Mouse (Mus musculus) liver, embryonic 16.5 days (tissue): Measurements from ENCODE around the gene Far1. TPM values are rescaled to one million over a fixed set of nuclear protein-coding genes. Genes with fewer than 3 reads are reported as not detected.

Experiments used
- ATAC-seq: fragments of 200-750 bp; cut with Nextera tagmentation; 2 replicates; pipeline ENCODE4 v1.8.0; 2017; ENCODE audit warnings: low read depth, mild to moderate bottlenecking, moderate number of reproducible peaks, moderate library complexity
- H3K27ac ChIP-seq: fragments of 300-500 bp; sonication (generic); 2 replicates; pipeline ENCODE4 v1.5.1; 2014; ENCODE audit warnings: mild to moderate bottlenecking, low read length
- H3K27me3 ChIP-seq: fragments of 300-500 bp; sonication (generic); 2 replicates; pipeline ENCODE4 v1.6.1; 2014; ENCODE audit warnings: low read depth, low read length, mixed read lengths; ENCODE audit not compliant: control insufficient read depth, insufficient read depth
- H3K36me3 ChIP-seq: fragments of 300-500 bp; sonication (generic); 2 replicates; pipeline ENCODE4 v1.6.1; 2014; ENCODE audit warnings: mild to moderate bottlenecking; ENCODE audit not compliant: control insufficient read depth, insufficient read depth
- H3K4me1 ChIP-seq: fragments of 300-500 bp; sonication (generic); 2 replicates; pipeline ENCODE4 v1.6.1; 2014; ENCODE audit warnings: low read depth, low read length, mixed read lengths; ENCODE audit not compliant: control insufficient read depth
- H3K4me2 ChIP-seq: fragments of 300-500 bp; sonication (generic); 2 replicates; pipeline ENCODE4 v1.6.1; 2014; ENCODE audit warnings: low read depth, low read length, mixed read lengths
- H3K4me3 ChIP-seq: fragments of 300-500 bp; sonication (generic); 2 replicates; pipeline ENCODE4 v1.5.1; 2014; ENCODE audit warnings: low read depth, mild to moderate bottlenecking, low read length
- H3K9ac ChIP-seq: fragments of 300-500 bp; sonication (generic); 2 replicates; pipeline ENCODE4 v1.6.1; 2014; ENCODE audit warnings: low read depth, low read length
- H3K9me3 ChIP-seq: fragments of 300-500 bp; sonication (generic); replicated peaks from 2 replicates; pipeline ENCODE4 v1.6.1; 2016; ENCODE audit warnings: low read length; ENCODE audit not compliant: control insufficient read depth
- WGBS: fragments of 180-500 bp; shearing (Covaris S2); extraction: QIAGEN DNeasy Blood & Tissue Kit; methylation state at CpG from one replicate; pipeline ENCODE4 v1.1.7; 2014; ENCODE audit not compliant: insufficient replicate concordance; 5-methylcytosine and 5-hydroxymethylcytosine counted together
- polyA plus RNA-seq: library from polyadenylated mRNA; unstranded; fragments of >200 nt; fragmentation: Nextera tagmentation; extraction: Ambion mirVana; gene quantifications from 2 replicates; pipeline ENCODE4 v1.2.1, GENCODE M21; 2015

Far1 gene
- polyA plus RNA-seq, 1 experiment from 2014 or later: 20.4 TPM

DNA sequence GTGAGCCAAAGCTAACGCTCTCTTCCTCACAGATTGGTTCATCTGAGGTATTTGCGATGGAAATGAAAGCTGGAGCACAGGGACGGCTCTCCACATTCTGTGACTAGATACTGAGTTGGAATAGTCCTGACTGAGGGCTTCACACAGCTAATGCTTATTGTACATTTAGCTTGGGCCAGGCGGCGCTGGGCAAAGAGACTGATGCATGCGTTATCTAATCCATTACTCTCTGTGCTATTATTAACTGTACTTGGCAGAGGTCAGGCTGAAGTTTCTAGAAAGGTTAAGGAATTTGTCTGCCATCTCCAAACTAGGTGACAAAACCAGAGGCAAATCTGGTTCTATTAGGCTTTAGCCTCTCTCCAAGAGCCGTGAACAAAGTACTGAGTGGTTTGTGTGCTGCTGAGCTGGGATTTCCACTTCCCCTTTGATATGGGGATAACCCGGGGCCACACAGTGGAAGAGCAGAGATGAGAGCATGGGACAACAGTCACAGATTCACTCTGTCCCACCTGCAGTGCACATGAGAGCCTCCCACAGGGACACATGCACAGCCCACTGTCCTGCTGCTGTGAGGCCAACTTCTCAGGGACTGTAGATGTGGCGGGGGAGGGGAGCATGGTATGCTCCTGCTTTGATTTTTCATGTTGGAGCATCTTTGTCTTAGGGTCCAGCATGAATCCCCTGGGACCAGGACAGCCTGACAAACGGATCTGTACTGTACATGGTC, 100.7 kb downstream of the Far1 start:
- ATAC-seq: 0 out of 2 replicates have a peak, but pooled peaks have one; percentile 16
- 52% methylated on average over 10 of the region's 10 CpGs for WGBS
- Histone ChIP-seq H3K9ac (no peak overlapping the region), H3K36me3 (no peaks in the 10 kb centered on the region), H3K4me1 (no peaks in the 10 kb centered on the region), H3K9me3 (no peaks in the 10 kb centered on the region), H3K27me3 (no peaks in the 10 kb centered on the region), H3K4me3 (no peak overlapping the region), H3K4me2 (no peak overlapping the region), H3K27ac (no peak overlapping the region)

DNA sequence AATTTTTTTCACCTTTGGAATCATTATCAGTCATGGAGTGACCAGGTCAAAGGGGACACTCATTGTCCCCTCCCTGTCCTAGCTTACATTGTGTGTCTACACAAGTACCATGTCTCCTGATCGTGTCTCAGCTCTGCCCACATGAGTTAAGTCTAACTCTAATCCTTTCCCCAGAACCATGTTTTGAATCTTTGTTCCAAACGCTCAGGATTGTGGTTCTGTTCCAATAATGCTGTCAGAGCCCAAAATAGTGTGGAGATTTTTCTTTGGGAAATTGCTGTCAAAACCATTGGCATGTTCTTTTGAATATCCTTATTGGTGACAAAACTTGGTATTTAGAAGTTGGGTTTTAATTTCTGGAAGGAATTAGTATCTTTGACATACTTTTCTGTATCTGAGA, 105.5 kb downstream of the Far1 start:
- Histone ChIP-seq H3K4me1 (no peaks in the 10 kb centered on the region), H3K27me3 (no peaks in the 10 kb centered on the region), H3K36me3 (no peaks in the 10 kb centered on the region), H3K4me3 (no peak overlapping the region), H3K9me3 (no peaks in the 10 kb centered on the region), H3K4me2 (no peak overlapping the region), H3K9ac (no peak overlapping the region), H3K27ac (no peak overlapping the region)
- ATAC-seq: no peak
- WGBS: 65% methylated on average over 2 of the region's 2 CpGs

DNA sequence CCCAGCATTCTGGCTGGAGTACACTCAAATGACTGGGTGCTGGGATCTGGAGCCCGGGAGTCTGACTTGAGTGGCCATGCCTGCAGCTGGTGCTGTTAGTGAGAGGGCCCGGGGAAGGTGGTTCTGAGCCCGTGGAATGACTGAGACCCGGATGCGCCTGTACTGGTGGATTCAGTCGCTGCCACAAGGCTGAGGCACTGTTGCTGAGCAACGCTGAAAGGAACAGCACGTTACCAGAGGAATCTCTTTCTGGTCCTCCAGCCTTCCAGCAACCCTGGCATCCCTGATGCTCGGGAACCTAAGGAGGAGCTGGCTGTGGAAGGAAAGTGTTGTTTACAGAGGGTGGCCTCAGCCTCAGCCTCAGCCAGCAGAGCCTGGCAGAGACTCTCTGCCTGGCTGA, 106.1 kb downstream of the Far1 start:
- Histone ChIP-seq H3K9me3 (no peaks in the 10 kb centered on the region), H3K9ac (no peak overlapping the region), H3K4me3 (no peak overlapping the region), H3K27me3 (no peaks in the 10 kb centered on the region), H3K27ac (no peak overlapping the region), H3K4me2 (no peak overlapping the region), H3K4me1 (no peaks in the 10 kb centered on the region), H3K36me3 (no peaks in the 10 kb centered on the region)
- 68% methylated on average over 9 of the region's 9 CpGs for WGBS
- no peak for ATAC-seq

Other genes starting within 250 kb of the Far1 start
- 6.0 and 6.9 TPM in 2 replicates for gene Btbd10, start 144.4 kb upstream of the Far1 start, polyA plus RNA-seq
- gene Pth, start 125.3 kb upstream of the Far1 start, polyA plus RNA-seq: not detected in 2 replicates